11 mouse cellular contexts compared by ENCODE assay signal in genomic region chr1:12577027-12577703, GRCm38 (mm10).
DNase-seq lines count a peak whose midpoint lies in the region; ATAC-seq and TF ChIP-seq lines count a peak whose summit lies in the region.
"Had no signal": no experiment of that assay in that cellular context is flagged by ENCODE, and none has a peak within 500 bp of the region (broad histone marks: within the 10 kb centered on the region; RNA-seq: fewer than 3 reads in every experiment).

No protein-coding gene starts in this region.

- TF ChIP-seq POLR2A in ES-Bruce4 (IDR thresholded peaks at IDR 0.05; ENCODE audit: insufficient read depth, low read length), result no peak

- H3K4me1 ChIP-seq in ES-Bruce4 (ENCODE audit: control insufficient read depth, insufficient read depth, low read length), result no peaks in the 10 kb centered on the region
- peaks cover 8% of the 10 kb centered on the region; the same call in 1 of the 2 replicates for H3K4me1 ChIP-seq in forebrain, embryonic 15.5 days
- H3K4me1 ChIP-seq: liver, embryonic 13.5 days had no signal

- intact Hi-C loops in left cerebral cortex, adult 2 months (cut with DNase I), result no loop called here

- peak; percentile 39 for DNase-seq in brain, adult 2 months (ENCODE audit: low read depth, low spot score)
- DNase-seq in mesoderm, embryonic 11.5 days (ENCODE audit: low read depth, low spot score), result peak; percentile 56
- no peak for DNase-seq in MN1 (ENCODE audit: low spot score)
- no peak for DNase-seq in cerebellum, postnatal 36 days
- no peak for DNase-seq in adipocyte (ENCODE audit: low spot score)
- DNase-seq in left cerebral cortex, adult 2 months (ENCODE audit: extremely low spot score in 1 of 2, low spot score in 2 of 2), result no peak
- DNase-seq: kidney, adult 8-10 months; liver, embryonic 13.5 days had no signal

- no peaks in the 10 kb centered on the region for H3K27me3 ChIP-seq in ES-Bruce4 (ENCODE audit: control insufficient read depth, insufficient read depth, low read length, poor library complexity, severe bottlenecking)
- no peaks in the 10 kb centered on the region for H3K27me3 ChIP-seq in forebrain, embryonic 15.5 days
- H3K27me3 ChIP-seq: liver, embryonic 13.5 days had no signal

- H3K9me3 ChIP-seq in ES-Bruce4 (replicated peaks; ENCODE audit: control insufficient read depth, insufficient read depth, low read length, poor library complexity, severe bottlenecking), result peaks cover 5% of the 10 kb centered on the region; the same call in 1 of the 2 replicates
- H3K9me3 ChIP-seq in forebrain, embryonic 15.5 days, result no peaks in the 10 kb centered on the region
- H3K9me3 ChIP-seq: liver, embryonic 13.5 days had no signal

- no peak for TF ChIP-seq EP300 in ES-Bruce4 (IDR thresholded peaks at IDR 0.05; ENCODE audit: insufficient read depth, low read depth, low read length)

- H3K27ac ChIP-seq in ES-Bruce4 (ENCODE audit: insufficient read depth, low read length), result peak overlapping the region; percentile 44
- peak overlapping the region; percentile 42; the same call in 1 of the 2 replicates for H3K27ac ChIP-seq in forebrain, embryonic 15.5 days (replicated peaks)
- no peak overlapping the region for H3K27ac ChIP-seq in left cerebral cortex, adult 2 months
- H3K27ac ChIP-seq: liver, embryonic 13.5 days had no signal

- H3K4me3 ChIP-seq in ES-Bruce4 (ENCODE audit: low read depth, low read length), result no peak overlapping the region
- H3K4me3 ChIP-seq in forebrain, embryonic 15.5 days, result no peak overlapping the region
- H3K4me3 ChIP-seq in left cerebral cortex, adult 2 months, result no peak overlapping the region
- H3K4me3 ChIP-seq: liver, embryonic 13.5 days; myocyte had no signal

- H3K9ac ChIP-seq in ES-Bruce4 (ENCODE audit: low read depth, poor library complexity, severe bottlenecking), result no peak overlapping the region
- H3K9ac ChIP-seq in forebrain, embryonic 15.5 days (replicated peaks), result no peak overlapping the region
- H3K9ac ChIP-seq: liver, embryonic 13.5 days had no signal

- H3K36me3 ChIP-seq in ES-Bruce4 (ENCODE audit: control insufficient read depth, insufficient read depth, low read length, poor library complexity, severe bottlenecking), result no peaks in the 10 kb centered on the region
- H3K36me3 ChIP-seq in forebrain, embryonic 15.5 days, result no peaks in the 10 kb centered on the region
- H3K36me3 ChIP-seq: liver, embryonic 13.5 days had no signal

- H3K4me2 ChIP-seq in forebrain, embryonic 15.5 days (replicated peaks), result peak overlapping the region; percentile 14
- H3K4me2 ChIP-seq: liver, embryonic 13.5 days had no signal

- WGBS in forebrain, embryonic 15.5 days, result 2% methylated on average over 13 of the region's 13 CpGs

- TF ChIP-seq CTCF in ES-Bruce4 (IDR thresholded peaks at IDR 0.05; ENCODE audit: low read depth, low read length), result no peak
- TF ChIP-seq CTCF in left cerebral cortex, adult 2 months (IDR thresholded peaks at IDR 0.05), result no peak

- peak; percentile 53 for ATAC-seq in forebrain, embryonic 15.5 days (replicated peaks)

Comparison
In these comparisons a context has a peak if more than half of its experiments do, and no peak if none do; other contexts are left out.
1. DNase-seq: peak in brain, adult 2 months (single experiment) and mesoderm, embryonic 11.5 days (single experiment); none in MN1 (single experiment), cerebellum, postnatal 36 days (0 of 2), adipocyte (single experiment) and left cerebral cortex, adult 2 months (0 of 2).